Mouse (Mus musculus) lung, postnatal 36 days (tissue): Measurements from ENCODE around the gene Tipin.
A peak's percentile ranks its signal among the peaks of the same experiment; 100 is the strongest.
"Not testable (repeated sequence)": the region's sequence is repeated elsewhere in the genome, so short reads cannot be mapped to it uniquely, and the experiment has no call there.

Experiments
- DNase-seq: peaks from one replicate; pipeline ENCODE4 v3.0.0; 2022; ENCODE audit warnings: mixed read lengths

Tipin gene

GRCm38 (mm10) chr9:64272611-64273010, 8.8 kb upstream of the Tipin start:
- peak; percentile 78 for DNase-seq

GRCm38 (mm10) chr9:64273757-64274156, 7.6 kb upstream of the Tipin start:
- DNase-seq, result no peak

DNA sequence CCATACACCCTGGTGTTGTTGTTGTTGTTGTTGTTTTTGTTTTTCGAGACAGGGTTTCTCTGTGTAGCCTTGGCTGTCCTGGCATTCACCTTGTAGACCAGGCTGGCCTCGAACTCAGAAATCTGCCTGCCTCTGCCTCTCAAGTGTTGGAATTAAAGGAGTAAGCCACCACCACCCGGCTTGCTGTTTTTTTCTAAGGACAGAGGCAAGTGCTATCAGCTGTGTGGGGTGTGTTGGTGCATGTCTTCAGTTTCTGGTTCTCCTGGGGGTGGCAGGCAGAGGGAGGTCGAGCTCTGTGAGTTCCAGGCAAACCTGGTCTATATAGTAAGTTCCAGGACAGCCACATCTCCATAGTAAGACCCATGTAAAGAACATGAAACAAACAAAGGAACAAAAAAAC, 7.1 kb upstream of the Tipin start:
- no peak for DNase-seq

- DNase-seq, result peak; percentile 34
These were observed 6.5 kb upstream of the Tipin start for GRCm38 (mm10) chr9:64274919-64275318.

GRCm38 (mm10) chr9:64277706-64278105, 3.7 kb upstream of the Tipin start:
- DNase-seq, result peak; percentile 86

DNA sequence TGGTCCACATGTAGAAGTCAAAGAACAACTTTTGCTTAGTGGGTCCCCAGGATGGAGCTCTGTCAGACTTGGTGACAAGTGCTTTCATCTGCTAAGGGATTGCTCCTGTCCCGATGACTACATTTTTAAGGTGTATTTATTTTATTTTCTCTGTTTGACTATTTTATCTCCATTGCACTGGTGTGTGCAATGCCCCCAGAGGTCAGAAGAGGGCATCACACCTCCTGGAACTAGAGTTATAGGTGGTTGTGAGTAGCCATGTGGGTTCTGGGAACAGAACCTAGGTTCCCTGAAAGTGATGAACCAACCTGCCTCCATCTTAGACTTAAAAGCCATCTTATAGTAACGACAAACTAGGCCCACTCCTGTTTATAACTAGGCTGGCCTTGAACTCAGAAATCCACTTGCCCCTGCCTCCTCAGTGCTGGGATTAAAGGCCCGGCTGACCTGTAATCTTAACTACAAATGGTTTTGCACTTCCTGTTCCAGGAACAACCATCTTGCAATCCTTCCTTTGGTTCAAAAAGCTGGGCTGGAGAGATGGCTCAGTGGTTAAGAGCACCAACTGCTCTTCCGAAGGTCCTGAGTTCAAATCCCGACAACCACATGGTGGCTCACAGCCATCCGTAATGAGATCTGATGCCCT, 2.6 kb upstream of the Tipin start:
- no peak for DNase-seq

DNA sequence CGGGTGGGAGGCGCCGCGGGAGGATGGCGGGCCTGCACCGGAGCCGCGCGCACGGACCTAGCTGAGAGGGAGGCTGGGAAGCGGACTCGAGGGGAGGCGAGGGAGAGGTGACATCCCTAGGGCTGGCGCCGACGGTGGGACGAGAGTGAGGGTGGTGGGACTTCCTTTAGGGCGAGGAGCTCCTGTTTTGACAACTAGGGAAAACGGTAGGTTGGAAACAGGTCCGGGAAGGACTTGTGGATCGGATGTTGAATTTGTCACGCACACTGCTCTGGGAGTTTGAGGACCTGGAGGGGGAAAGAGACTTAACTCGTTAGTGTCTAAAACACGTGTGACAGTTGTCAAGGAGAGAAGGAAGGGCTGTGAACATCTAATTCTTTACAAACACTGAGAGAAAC, 399 bp downstream of the Tipin start:
- no peak for DNase-seq

- DNase-seq, result no peak
These were observed 1.1 kb downstream of the Tipin start for GRCm38 (mm10) chr9:64282404-64282987.

DNA sequence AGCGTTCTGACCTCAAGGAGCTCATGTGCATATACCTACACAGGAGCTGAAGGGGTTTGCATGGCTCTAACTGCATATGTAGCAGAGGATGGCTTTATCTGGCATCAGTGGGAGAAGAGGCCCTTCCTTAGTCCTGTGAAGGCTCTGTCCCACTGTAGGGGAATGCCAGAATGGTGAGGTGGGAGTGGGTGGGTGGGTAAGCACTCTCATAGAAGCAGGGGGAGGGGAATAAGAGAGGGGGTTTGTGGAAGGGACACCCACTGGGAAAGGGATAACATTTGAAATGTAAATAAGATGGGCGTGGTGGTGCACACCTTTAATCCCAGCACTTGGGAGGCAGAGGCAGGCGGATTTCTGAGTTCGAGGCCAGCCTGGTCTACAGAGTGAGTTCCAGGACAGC, 21.7 kb downstream of the Tipin start:
- DNase-seq, result not testable (repeated sequence)

DNA sequence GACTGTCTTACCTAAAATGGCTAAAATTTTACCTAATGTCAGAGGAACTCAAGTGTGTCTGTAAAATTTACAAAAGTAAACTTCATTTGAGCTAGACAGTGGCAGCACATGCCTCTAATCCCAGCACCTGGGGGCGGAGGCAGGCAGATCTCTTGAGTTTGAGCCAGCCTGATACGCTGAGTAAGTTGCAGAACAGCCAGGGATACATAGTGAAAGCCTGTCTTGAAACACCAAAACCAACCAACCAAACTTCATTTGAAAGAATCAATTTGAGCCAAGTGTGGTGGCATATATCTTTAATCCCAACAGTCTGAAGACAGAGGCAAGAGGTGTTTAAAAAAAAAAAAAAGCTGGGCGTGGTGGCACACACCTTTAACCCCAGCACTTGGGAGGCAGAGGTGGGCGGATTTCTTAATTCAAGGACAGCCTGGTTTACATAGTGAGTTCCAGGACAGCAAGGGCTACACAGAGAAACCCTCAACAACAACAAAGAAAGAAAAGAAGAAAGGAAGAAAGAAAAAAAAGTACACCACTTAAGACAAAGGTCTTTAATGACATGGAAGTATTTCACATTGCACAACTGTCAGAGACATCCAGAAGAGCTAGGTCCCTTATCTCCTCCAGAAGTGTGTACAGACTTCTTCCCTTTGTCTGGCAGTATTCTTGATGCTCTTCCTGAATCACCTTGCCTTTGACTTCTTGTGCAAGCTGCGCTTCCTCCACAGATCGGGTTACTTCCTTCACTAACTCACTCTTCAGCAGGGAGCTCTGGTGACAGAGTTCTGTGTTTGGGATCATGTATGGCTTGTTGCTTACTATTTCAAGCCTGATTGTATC, 25.3 kb downstream of the Tipin start:
- DNase-seq, result no peak

DNA sequence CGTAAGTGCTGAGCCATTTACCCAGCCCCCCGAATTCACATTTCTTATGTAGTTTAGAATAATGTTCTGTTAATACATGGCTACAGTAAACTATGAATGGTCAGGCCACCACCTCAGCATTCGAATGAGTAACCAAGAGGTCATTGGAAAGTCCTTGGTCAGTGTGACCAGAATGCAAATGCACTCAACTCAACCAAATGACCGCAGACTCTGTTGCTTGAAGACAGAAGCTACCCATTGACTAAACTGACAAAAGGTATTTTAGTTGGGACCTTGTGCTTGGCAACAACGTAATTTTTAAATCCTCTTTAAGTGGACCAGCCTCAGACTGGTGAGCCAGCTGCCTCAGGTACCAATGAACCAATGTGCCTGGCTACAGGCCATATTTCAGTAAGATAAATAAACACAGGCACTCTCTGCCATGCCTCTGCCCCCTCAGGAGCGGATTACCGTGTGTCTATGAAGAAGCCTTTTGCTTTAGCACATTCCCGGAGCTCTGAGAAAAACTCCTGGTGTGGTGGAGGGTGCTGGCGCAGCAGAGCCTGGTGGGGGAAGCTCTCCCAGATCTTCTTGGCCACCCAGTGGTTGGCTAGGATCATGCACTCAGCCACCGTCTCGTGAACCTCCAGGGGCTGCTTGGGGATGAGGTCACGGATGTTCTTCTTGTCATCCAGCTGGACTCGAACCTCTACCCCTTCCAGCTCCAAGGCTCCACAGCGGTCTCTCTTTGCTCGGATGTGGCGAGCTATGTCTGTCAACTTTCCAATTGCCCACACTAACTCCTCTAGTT, 29.8 kb downstream of the Tipin start:
- DNase-seq, result no peak

DNA sequence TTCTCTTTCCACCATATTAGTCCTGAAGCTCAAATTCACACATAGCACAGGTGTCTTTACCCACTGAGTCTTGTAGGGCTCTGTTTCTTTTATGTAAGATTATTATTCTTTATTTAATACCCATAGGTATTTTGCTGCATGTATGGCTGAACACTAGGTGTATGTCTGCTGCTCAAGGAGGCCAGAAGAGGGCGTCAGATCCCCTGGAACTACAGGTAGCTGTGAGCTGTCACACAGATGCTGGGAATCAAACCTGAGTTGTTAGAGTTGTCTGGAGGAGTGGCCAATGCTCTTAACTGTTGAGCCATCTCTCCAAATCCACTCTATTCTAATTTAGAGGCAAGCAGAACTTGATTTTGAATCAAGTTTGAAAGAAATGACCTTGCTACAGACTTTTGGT, 30.7 kb downstream of the Tipin start:
- DNase-seq, result no peak

DNA sequence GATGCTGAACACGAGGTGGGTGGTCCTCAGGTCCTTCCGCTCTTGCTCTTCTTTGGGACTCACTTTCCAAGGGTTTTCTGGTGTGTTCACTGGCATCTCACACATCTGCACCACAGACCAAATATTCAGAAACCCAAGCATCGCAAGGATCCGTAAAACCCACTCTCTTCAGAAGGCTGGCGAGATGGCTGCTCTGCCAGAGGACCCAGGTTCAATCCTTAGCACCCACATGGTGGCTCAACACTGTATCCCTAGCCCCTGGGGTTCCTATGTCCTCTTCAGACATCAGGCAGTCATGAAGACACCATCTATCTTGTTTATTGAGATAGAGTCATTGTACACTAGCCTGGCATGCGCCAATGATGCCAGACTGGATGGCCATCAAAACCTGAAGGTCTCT, 33.3 kb downstream of the Tipin start:
- no peak for DNase-seq

DNA sequence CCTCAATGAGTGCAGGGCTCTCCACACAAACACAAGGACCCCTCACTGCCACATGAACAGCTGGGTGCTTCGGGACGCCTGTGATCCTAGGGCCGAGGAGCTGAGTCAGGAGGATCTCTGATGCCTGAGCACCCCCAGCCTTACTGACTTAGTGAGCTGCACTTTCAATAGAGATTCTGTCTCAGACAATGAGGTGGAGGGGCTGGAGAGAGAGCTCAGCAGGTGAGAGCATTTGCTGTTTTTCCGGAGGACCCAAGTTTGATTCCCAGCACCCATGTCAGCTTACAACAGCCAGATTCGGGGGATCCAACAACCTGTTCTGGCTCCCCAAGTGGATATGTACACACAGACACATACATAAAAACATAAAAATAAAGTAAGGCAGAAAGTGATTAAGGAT, 35.6 kb downstream of the Tipin start:
- DNase-seq, result no peak

DNA sequence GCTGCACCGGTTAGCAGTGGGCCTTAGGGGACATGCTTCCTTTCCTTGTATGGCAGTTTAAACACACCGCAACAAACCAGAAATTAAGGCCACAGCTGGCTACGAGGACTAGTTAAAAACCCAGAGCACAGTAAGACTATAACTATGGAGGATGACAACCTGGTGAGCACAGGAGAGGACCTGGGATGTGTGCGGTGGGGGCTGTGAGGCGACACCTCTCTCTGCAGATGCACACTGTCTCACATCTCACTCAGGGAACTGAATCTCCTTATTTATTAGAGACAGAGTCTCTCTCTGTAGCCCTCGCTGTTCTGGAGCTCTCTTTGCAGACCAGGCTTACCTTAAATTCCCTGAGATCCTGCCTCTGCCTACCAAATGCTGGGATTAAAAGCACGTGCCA, 42.6 kb downstream of the Tipin start:
- DNase-seq, result no peak

DNA sequence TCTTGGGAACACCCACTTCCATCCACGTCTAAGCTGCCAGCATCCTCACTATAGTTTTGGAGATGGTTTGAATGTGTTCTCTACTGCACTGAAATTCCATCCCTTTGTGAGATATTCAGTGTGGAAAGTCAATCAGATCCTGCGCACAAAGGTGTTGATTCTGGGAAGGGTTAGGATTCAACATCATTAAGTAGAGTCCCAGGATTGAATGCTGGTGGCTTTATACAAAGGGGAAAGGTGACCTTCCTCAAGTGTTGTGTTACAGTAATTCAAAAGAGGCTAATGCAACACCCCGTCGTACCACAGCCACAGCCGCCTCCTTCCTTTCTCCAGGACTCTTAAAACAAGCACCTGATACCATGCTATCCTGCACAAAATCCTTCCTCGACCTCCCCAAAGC, 54.4 kb downstream of the Tipin start:
- no peak for DNase-seq

DNA sequence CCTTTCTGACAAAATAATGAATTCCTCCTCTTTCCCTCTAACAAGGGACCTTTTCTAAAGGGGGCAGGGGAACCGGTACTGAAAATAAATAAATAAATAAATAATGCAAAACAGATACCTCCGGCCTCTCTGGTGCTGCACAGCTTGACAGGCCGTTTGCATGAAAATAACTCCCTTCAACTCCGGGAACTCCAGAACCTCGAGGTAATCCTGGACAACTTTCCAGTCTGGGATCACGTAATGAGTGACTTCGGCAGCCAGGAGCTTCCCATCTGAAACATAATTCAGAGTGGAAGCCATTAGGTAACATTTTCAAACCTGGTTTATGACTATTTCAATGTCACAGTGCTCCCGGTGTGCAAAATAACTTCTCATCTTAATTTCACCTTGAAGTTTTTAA, 58.0 kb downstream of the Tipin start:
- DNase-seq, result no peak

DNA sequence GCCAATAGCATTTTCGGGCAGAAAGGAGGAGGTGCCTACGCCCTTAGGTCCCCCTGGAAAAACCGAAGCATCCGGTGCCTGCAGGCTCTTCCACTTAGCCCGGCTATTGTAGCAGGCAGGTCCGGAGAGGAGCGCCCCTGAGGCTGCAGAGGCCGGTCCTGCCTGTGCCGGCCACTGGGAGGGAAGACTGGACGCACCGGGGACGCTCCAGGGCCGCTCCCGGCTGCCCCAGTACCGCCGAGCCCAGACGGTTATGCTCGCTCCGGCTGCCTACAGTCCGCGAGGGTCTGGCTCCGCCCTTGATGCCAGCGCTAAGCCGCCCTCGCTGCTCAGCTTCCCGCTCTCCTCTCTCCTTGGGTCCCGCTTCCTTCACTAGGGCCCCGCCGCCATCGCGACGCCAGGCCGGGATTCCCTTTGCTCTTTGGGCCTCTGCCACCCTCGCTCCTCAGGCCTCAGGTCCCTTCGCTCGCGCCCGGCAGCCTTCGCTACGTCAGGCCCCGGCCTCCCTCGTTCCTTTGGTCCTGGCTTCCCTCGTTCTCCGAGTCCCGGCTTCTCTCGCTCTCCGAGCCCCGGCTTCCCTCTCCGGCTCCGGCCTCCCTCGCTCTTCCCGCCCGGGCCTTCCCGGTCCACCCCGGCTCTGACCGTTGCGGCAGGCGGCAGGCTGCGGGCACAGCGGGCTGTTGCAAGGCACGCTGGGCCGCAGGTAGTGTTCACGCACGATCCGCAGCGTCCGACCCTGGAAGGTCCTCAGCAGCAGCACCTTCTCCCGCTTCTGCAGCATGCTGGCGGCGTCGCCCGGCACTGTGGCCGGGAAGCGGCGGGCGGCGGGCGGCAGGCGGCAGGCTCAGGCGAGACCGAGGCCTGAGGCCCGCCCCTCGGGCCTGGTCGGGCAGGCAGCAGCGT, 59.2 kb downstream of the Tipin start:
- peak; percentile 71 for DNase-seq

- no peak for DNase-seq
These were observed 59.8 kb downstream of the Tipin start, which contains the start of gene Dis3l for GRCm38 (mm10) chr9:64341254-64341566. Gene Dis3l (minus strand): TSS chr9:64341288.

- DNase-seq, result peak; percentile 4
These were observed 60.3 kb downstream of the Tipin start for GRCm38 (mm10) chr9:64341671-64342070.

DNA sequence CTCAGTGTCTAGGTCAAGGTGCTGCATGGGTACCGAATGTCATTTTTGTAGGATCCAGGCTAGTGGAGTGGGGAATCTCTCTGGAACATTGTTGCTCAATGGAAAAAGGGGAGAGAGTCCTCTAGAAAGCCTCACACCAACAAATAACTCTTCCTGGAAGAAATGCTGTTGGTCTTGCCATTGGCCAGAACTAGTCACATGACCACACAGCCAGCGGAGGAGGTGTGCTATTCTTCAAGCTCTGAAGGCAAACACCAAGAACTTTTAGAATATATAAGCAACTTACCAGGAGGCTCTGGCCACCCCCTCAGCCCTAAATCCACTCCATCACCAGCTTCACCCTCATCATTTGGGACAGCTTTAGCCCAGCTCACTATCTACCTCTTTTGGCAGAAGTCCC, 62.3 kb downstream of the Tipin start:
- DNase-seq, result no peak

DNA sequence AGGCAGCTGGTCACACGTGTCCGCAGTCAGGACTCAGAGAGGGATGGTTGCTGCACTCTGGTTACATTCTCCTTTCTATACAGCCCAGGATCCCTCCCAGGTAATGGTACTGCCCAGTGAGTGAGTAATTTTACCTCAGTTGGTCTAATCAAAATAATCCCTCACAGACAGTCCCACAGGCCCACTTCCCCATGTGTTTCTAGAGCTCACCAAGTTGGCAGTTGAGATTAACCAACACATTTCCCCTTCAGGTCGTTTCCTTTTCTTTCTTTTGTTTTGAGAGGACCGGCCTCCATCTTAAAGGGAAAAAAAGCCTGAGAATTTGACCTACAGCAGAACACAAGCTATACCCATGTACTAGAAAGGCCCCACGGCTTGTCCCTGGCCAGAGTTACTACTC, 64.5 kb downstream of the Tipin start:
- DNase-seq, result no peak
